Mouse (Mus musculus) mouse trophoblast stem cell (cell line): ENCODE results near the gene Mex3a.

Experiments
- in situ Hi-C, 2 experiments: fragments of 300-500 bp; cut with MseI, MboI; formaldehyde crosslinking; loops; 2 replicates in 1 of 2; 3 replicates in 1 of 2; pipeline ENCODE4 v1.15.1; 2025

The Mex3a gene

DNA sequence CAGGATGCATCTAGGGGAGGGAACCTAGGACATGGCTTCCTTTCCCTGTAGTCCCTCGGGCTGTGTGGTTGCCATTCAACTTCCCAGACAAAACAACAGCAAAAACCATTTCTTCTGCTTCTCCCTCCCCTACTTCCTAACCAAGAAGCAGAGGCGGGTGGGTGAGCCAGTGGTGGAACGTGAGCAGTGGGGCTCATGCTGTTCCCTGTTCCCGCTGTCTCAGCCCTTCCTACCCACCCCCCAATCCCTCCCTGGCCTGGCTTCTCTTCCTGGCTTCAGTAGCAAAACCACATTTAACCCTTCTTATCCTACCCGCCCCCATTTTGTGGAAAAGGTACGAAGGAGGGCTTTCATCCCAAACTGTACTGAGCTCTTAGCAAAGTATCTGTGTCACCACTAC lies 27.1 kb upstream of the Mex3a start:
- in situ Hi-C loops: no loop called here

- in situ Hi-C loops: no loop called here
Measured at GRCm38 (mm10) chr3:88505765-88506164, 26.4 kb upstream of the Mex3a start.

- in situ Hi-C loops: no loop called here
Measured at GRCm38 (mm10) chr3:88509250-88509649, 22.9 kb upstream of the Mex3a start.

- in situ Hi-C loops: no loop called here
Measured at GRCm38 (mm10) chr3:88509692-88510420, 22.3 kb upstream of the Mex3a start, which contains the start of gene Lmna. Gene Lmna, minus strand, starts transcription at chr3:88509956.

DNA sequence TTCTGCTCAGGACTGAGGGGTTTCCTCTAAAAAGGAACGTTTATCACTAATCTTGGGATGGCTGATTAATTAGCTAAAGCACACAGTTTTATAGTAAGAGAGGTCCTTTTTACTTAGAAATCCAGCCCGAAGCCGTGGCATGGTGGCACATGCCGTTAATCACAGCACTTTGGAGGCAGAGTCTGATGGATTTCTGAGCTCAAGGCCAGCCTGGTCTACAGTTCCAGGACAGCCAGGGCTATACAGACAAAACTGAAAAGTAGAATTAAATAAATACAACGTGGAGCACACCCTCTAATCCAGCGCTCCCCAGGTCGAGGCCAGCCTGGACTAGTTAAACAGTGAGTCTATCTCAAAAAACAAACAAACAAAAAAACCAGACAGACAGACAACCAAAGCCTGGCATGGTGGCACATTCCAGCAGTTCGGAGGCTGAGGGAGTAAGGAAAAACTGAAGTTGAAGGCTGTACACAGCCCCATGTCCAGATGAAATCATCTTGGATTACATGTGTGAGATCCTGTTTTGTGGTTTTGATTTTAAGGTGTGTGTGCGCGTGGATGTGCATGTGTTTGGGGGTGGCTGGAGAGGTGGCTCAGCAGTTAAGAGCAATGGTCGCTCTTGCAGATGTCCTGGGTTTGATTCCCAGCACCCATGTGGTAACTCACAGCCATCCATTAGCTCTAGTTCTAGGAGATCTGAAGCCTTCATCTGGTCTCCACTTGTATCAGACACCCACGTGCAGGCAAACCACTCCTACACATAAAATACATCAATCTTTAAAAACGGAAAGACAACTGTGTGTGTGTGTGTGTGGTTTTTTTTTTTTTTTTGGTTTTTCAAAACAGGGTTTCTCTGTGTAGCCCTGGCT lies 21.5 kb upstream of the Mex3a start:
- in situ Hi-C loops: no loop called here

GRCm38 (mm10) chr3:88511559-88511958 lies 20.6 kb upstream of the Mex3a start:
- in situ Hi-C loops: no loop called here

DNA sequence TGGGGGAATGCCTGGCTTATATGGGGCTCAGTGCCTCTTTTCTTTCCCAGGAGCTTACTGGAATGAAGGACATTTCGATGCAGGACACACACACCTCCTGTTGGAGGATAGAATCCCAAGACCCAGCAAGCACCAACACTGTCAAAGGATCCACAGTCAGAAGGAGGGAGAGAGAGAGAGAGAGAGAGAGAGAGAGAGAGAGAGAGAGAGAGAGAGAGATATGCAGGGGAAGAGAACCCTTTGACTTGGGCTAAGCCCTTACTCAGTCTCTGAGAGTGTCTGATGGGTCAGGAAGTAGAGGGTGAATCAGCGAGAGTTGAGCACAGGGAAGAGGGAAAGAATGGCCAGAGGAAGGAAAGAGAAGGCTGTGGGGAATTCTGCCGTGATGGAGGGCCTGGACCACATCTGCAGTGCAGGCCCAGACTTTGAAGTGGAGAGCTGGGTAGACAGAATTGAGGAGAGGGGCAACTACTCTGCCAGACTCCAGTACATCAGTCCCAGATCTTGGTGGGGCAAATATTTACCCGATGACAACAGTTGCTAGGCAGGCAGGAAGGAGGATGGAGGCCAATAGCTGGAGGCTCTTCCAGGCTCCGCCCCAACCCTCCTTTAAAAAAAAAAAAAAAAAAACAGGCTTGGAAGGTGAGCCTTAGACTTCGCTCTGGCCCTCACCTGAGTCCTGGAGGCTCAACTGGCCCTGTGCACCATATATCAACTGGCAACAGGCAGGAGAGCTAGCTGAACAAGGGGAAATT lies 19.9 kb upstream of the Mex3a start:
- in situ Hi-C loops: no loop called here

DNA sequence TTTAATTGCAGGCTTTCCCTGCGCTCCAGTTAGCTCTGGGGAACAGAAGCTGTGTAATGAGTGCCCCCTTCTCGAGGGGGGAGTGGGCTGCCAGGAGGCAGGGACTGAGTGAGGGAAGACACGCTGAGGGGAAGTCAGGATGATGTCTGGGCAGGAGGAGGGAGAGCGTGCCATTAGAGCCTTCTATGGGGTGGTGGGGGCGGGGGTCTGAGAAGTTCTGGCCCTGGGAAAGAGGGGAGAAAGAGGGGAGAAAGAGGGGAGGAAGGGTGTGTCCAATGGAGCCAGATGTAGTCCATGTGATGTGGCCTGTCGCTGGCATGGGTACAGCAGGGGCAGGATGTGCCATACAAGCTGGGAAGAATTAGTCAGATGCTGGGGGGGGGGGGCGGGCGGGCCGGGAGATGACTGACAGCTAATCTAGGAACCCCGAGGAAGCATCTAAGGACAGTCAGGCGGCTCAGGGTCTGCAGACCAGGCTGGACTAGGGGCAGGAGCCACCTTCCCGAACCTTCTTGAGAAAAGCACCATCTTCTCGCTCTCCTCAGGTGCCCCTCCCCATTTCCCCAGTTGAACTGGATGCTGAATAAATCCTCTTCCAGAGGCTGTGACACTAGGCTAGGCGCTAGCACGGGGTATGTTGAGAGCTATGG lies 19.2 kb upstream of the Mex3a start:
- in situ Hi-C loops: no loop called here

DNA sequence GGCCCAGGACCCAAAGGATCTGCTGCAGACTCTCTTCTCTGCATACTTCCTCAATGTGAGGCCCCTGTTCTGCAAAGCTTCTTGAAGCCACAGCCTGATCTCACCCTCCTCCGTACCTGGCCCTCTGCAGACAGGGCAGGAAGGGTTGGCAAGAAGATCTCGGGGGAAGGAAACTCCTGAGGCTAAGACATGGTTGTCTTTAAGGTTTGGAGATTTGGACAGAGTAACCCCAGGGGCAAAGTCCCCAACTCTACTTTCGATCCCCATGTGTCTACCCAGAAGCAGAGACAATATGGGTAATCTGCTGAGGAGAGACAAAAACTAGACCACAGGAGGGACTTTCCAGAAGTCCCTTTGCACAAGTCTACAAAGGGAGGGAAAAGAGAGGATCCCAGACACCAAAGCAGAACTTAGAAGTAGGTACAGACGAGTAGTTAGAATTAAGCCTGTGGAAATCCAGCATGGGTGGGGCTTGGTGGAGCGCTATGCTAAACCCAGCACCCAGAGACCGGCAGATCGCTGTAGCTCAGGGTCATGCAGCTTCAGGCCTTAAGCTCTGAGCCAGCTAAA lies 18.6 kb upstream of the Mex3a start:
- in situ Hi-C loops: no loop called here

DNA sequence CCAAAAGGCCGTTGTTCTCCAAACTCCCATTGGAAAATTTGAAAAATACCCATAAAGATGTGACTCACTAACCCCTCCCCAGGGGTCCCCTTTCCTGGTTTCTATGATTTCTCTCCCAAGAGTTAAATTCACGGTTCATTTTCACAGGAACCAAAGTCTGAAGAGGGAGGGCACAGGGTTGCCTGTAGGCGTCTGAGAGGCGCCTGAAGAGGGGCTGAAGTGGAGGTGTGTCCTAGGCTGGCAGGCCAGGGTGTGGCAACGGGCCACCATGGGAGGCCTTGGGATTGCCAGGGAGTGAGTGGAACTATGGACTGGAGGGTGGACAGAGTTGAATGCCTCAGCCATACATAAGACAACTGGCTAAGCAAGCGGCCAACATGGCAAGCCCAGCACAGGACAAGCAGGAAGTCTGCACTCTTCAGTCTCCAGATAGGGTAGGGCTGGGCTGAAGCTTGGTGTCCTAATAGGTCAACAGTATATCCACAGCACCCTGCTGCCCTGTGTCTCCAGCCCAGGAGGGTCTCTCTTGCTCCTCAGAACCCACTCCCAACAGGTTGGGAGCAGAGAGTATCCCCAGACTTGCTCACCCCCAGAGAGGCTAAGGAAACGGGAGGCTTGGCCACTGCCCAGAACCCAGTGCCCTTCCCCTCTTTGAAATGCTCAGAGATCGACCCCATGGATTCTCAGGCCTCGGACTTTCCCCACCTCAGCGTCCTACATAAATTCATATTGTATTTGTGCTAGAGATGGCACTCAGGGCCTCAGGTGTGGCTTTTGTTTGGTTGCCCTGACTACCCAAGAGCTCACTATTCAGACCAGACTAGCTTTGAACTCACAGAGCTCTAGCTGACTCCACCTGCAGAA lies 17.7 kb upstream of the Mex3a start:
- in situ Hi-C loops: no loop called here

DNA sequence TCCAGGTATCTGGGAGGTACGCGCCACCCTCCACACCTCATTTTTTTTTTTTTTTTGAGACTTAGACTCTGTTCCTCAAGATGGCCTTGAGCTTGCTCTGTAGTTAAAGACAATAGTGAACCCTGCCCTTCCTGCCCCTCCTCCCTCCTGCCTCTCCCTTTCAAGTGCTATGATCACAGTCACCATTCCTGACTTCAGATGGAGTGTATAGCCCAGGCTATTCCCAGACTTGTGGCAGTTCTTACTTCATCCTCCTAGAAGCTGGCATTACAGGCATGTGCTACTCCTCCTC lies 17.2 kb upstream of the Mex3a start:
- in situ Hi-C loops: no loop called here

GRCm38 (mm10) chr3:88516407-88516806 lies 15.8 kb upstream of the Mex3a start:
- in situ Hi-C loops: no loop called here

GRCm38 (mm10) chr3:88518411-88518810 lies 13.8 kb upstream of the Mex3a start:
- in situ Hi-C loops: no loop called here

DNA sequence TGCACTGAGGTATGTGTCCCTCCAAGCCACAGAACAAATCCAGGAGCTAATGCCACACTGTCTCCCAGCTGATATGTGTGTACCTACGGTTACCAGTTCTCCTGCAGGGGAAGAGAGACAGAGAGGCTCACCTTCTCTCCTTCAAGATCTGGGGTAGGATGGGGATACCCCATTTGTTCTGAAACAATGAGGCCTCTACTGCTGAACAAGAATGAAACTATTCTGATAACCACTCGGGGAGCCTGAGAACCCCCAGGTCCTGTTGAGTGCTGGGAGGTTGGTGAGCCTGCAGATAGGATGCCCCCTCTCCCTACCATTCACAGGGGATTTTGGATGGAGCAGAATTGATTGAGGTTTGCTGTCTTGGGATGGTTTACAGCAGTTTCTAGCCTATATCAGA lies 12.1 kb upstream of the Mex3a start:
- in situ Hi-C loops: loop anchor here (5.0 to 10.0 kb wide), 3 partner anchors 33 to 115 kb away; no protein-coding TSS in a partner anchor

DNA sequence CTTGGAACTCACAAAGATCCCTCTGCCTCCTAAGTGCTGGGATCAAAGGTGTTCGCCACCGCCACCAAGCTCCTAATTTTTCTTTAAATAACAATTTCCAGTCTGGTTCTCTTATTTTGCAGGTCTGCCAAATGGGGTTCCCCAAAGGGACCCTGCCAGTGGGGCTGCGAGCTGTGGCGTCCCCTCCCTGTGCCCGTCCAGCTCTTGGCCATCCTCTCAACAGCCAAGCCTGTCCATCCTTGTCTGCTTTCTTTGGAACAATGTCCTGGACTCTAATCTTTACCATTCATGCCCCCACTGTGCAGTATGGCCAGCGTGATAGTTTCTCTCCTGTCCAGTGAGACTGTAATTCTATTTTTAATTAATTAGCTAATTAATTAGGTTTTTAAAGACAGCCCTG lies 11.0 kb upstream of the Mex3a start:
- in situ Hi-C loops: loop anchor here (5.0 to 10.0 kb wide), 3 partner anchors 34 to 116 kb away; no protein-coding TSS in a partner anchor

DNA sequence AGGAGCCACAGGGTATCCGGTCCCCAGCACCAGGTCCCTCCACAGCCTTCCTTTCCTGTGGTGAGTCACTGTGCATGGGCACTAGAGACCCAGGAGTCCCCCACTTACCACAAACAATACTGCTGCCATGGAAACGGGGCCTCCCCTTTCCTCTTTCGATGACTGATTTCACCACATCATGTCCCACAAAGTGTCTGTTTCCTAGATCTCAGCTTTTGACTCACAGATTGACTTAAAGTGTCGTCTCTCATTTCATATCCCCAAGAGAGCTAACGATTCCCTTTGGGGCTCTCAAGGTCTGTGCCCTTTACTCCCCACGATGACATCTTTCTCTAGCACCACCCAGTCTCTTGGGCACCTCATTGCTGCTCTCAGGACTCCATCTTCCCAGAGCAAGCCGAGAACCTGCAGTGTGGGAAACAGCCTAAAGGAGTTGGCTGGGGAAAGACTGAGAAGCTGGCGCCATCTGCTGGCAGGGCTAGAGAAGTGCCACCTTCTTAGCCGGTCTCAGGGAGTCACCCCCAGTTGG lies 10.3 kb upstream of the Mex3a start:
- in situ Hi-C loops: loop anchor here (5.0 to 10.0 kb wide), 3 partner anchors 35 to 117 kb away; no protein-coding TSS in a partner anchor

GRCm38 (mm10) chr3:88523027-88523426 lies 9.2 kb upstream of the Mex3a start:
- in situ Hi-C loops: loop anchor here (5.0 to 10.0 kb wide), 3 partner anchors 36 to 118 kb away; no protein-coding TSS in a partner anchor

DNA sequence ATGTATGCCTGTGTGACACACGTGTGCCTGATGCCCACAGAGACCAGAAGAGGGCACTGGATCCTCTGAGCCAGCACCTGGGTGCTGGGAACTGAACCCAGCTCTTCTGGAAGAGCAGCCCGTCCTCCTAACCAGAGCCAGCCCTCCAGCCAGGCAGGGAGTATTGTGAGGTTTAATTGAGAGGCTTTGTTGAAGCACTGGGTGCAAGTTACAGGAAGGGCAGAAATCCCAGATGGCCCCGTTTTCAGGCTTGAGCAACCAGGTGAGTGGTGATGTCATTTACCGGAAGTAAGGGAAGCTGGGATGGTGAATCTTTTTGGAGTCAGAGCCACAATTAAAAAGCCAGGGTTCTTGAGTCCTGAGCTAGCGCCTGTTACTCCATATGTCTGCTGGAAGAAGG lies 7.2 kb upstream of the Mex3a start:
- in situ Hi-C loops: loop anchor here in 1 of 2 experiments (10.0 kb wide), 1 partner anchor 120 kb away; no protein-coding TSS in a partner anchor
